Mouse (Mus musculus) G1E-ER4 (cell line): Measurements from ENCODE around the gene Gm20517. TPM values are rescaled to one million over a fixed set of nuclear protein-coding genes. Genes with fewer than 3 reads are reported as not detected.

ENCODE experiments used
- GATA1 ChIP-seq: IDR thresholded peaks from one replicate; pipeline ENCODE4 v1.8.0; 2012; ENCODE audit warnings: low read length, inconsistent platforms
- polyA plus RNA-seq: library from polyadenylated mRNA; stranded (reverse); fragments of >175 nt; gene quantifications from 2 replicates; pipeline ENCODE4 v1.2.3, GENCODE M21; 2012

Gene Gm20517
- polyA plus RNA-seq, 1 experiment, result 0.11 TPM

- TF ChIP-seq GATA1, result no peak
Measured at GRCm38 (mm10) chr17:47594183-47594968, 17.0 kb upstream of the Gm20517 start.

- TF ChIP-seq GATA1, result no peak
Measured at GRCm38 (mm10) chr17:47594969-47595247, 16.5 kb upstream of the Gm20517 start.

GRCm38 (mm10) chr17:47595248-47596161, 15.9 kb upstream of the Gm20517 start:
- no peak for TF ChIP-seq GATA1

GRCm38 (mm10) chr17:47596162-47596838, 15.1 kb upstream of the Gm20517 start:
- no peak for TF ChIP-seq GATA1

- no peak for TF ChIP-seq GATA1
Measured at GRCm38 (mm10) chr17:47596839-47597164, 14.6 kb upstream of the Gm20517 start.

- no peak for TF ChIP-seq GATA1
Measured at GRCm38 (mm10) chr17:47597261-47597660, 14.1 kb upstream of the Gm20517 start.

GRCm38 (mm10) chr17:47597838-47598579, 13.4 kb upstream of the Gm20517 start:
- TF ChIP-seq GATA1, result no peak

GRCm38 (mm10) chr17:47599511-47600297, 11.7 kb upstream of the Gm20517 start:
- no peak for TF ChIP-seq GATA1

GRCm38 (mm10) chr17:47600601-47601388, 10.6 kb upstream of the Gm20517 start:
- TF ChIP-seq GATA1, result no peak

GRCm38 (mm10) chr17:47601389-47601755, 10.0 kb upstream of the Gm20517 start:
- TF ChIP-seq GATA1, result no peak

- TF ChIP-seq GATA1, result no peak
Measured at GRCm38 (mm10) chr17:47602289-47602688, 9.1 kb upstream of the Gm20517 start.

GRCm38 (mm10) chr17:47606220-47606619, 5.2 kb upstream of the Gm20517 start:
- no peak for TF ChIP-seq GATA1

GRCm38 (mm10) chr17:47609182-47609581, 2.2 kb upstream of the Gm20517 start:
- no peak for TF ChIP-seq GATA1

GRCm38 (mm10) chr17:47611661-47611982, 233 bp downstream of the Gm20517 start:
- TF ChIP-seq GATA1, result no peak

- TF ChIP-seq GATA1, result no peak
Measured at GRCm38 (mm10) chr17:47614018-47614417, 2.6 kb downstream of the Gm20517 start.
